Mouse (Mus musculus) ES-Bruce4 (cell line): ENCODE data around the gene Ttc30b.

ENCODE experiments used
- CTCF ChIP-seq: IDR thresholded peaks from one replicate; pipeline ENCODE4 v1.8.1; 2011; ENCODE audit warnings: low read depth, low read length
- EP300 ChIP-seq: IDR thresholded peaks from 2 replicates; pipeline ENCODE4 v1.6.1; 2011; ENCODE audit warnings: low read depth, low read length; ENCODE audit not compliant: insufficient read depth
- POLR2A ChIP-seq: IDR thresholded peaks from one replicate; pipeline ENCODE4 v1.8.1; 2011; ENCODE audit warnings: low read length; ENCODE audit not compliant: insufficient read depth

- no peak for TF ChIP-seq CTCF
- no peak for TF ChIP-seq EP300
- TF ChIP-seq POLR2A = no peak
Measured at GRCm38 (mm10) chr2:75923807-75924340, 14.5 kb downstream of the Ttc30b start.
